Mouse (Mus musculus): ENCODE results near the gene Piwil4.
"Not testable (repeated sequence)": the region's sequence is repeated elsewhere in the genome, so short reads cannot be mapped to it uniquely, and the experiment has no call there.

The Piwil4 gene

DNA sequence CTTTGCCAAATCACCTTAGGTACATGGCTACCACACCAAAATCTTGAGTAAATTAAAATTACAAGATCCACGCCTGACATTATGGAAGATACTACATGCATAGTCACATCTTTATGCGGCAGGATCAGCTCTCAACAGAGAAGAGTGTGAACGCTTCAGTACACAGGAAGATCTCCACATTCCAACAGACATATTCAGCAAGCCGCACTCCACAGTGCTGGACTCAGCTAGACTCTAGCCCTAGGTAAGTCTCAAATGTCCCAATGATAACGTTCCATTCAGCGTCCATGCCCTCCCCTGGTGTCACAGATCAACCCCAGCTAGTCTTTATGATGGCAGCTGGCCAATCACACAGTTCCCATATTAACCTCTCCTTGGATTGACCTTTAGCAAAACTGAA lies 14.5 kb downstream of the Piwil4 start:
- DNase-seq (ENCODE audit: low spot score), result no peak

DNA sequence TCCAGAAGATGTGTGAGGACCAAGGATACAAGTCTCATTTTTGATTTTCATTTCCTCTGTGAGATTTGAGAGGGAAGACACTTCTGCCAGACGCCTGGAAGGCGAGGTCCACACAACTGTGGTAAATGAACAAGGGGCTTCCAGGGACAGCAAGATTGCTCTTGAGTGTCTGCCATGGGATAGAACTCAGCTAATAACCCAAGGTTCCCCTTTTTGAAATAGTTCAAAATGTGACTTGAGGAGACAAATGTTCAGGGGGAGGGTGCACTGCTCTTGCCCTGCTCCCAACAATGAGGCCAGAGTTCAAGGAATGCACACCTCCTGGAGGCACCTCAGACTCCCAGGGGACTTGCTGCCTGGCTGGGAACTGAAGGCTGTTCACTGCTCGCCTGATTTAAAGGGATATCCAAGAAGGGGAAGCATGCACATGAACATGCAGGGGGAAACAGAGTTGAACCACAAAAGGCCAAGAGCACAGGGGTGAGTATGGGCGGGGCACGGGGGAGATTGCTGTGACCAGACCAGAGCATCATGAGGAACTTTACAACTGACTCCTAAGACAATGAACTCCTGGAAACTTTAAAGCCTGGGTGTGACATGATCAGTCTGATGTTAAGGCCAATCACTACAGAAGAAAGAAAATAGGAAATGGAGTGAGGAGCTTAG lies 15.6 kb downstream of the Piwil4 start:
- no peak for DNase-seq (ENCODE audit: low spot score)

DNA sequence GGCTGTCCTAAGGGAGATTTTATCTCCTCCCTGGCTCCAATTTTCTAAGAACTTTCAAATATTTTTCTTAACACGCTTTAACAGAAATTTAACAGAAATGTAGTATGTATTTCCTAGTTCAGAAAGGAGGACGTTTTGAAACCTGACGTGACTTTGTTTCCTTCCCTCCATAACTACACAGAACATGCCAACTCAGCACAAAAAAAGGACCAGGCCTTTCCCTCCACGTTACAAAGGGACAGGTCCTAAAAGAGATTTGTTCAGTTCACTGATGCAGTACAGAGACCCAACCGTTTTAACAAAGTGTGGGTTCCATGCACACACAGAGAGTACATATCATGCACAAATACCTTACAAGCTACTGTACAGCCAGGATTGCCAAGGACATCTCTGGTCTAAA lies 18.9 kb downstream of the Piwil4 start:
- DNase-seq (ENCODE audit: low spot score), result no peak

DNA sequence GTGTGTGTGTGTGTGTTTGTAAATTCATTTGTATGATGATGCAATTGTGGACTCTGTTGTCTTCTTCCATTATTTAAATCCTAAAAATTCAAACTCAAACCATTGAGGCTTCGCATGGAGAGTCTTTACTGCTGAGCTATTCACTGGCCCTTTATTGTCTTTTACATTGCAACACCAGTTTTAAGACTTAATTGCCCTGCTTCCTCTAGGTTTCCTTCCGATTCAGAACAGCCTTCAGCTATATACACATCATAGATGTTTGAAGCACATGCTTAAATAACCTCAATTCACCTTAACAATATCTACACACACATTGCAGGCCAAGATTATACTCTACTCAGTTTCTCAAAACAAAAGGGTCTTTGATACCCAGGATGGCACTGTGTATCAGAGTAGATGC lies 20.1 kb downstream of the Piwil4 start:
- DNase-seq (ENCODE audit: low spot score), result no peak

DNA sequence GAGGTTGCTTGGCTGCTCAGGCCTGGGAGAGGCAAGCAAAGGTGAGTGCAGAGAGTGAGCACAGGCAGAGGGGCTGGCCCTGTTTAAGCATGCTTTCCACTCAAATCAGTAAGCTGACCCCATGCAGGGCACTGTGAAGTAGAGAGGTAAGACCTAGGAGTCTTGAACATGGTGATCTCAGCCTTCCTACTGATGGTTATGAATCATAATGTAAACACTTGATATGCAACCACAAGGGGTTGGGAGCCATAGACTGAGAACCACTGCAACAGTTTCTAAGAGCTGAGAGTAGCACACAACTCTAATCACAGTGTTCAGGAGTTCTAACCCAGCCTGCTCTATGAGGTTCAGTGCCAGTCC lies 22.2 kb downstream of the Piwil4 start:
- DNase-seq (ENCODE audit: low spot score), result no peak

DNA sequence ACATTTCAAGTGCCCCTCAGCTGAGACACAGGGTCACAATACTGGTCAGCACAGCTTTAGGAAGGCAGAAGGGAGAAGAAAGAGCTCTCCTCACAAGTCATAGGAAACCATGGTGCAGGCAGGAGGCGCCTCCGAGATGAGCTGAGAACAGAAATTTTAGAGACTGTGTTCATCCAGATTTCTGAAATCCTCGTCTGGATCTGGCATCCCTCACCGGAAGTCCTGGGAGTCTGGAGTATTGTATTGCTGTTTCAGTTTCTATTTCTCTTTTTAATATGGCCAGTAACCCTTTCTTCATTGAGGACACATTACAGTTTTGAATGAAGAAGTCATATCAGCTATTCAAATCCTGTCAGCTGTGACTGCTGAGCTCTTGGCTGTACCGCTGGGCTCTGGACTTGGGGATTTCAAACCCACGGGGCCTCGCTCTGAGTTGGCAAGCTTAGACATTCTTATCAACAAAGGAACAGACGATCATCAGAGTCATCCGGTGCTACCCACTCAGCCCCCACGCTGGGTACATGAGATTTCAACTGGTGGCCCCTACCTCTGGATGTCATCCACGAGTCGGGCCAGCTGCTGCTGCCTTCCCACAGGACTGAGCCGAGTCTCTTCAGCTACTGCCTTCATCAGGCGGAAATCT lies 22.7 kb downstream of the Piwil4 start:
- DNase-seq (ENCODE audit: low spot score), result peak; percentile 46

DNA sequence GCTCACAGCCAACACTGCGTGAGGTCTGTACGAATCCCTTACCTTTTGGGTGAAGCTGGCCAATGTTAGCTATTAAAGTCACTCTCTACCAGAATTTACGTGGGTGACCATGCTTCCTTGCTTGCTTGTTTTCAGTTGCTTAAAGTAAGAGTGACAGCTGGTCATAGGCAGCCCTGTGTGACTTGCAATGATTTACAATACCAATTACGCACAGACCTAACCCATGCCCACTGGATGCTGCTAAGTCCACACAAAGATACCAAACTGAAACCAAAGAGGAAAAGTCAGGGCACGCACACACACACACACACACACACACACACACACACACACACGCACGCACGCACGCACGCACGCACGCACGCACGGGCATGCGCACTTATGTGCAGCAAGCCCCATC lies 25.3 kb downstream of the Piwil4 start:
- no peak for DNase-seq (ENCODE audit: low spot score)

DNA sequence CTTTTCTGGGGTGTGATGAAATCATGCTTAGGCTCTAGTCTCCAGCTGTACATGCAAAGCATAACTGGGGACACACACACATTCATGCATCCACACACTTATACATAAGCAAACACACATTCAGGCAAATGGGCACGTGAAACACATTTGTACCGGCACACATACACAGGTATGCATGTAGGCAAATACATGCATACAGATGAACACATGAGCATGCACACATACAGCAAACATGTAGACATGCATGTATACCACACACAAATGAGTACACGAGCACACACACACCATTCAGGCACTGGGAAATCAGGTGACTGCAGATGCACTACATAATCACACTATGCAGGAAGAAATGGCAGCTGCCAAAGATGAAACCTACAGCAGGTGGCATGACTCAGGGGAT lies 29.6 kb downstream of the Piwil4 start:
- DNase-seq (ENCODE audit: low spot score), result no peak

DNA sequence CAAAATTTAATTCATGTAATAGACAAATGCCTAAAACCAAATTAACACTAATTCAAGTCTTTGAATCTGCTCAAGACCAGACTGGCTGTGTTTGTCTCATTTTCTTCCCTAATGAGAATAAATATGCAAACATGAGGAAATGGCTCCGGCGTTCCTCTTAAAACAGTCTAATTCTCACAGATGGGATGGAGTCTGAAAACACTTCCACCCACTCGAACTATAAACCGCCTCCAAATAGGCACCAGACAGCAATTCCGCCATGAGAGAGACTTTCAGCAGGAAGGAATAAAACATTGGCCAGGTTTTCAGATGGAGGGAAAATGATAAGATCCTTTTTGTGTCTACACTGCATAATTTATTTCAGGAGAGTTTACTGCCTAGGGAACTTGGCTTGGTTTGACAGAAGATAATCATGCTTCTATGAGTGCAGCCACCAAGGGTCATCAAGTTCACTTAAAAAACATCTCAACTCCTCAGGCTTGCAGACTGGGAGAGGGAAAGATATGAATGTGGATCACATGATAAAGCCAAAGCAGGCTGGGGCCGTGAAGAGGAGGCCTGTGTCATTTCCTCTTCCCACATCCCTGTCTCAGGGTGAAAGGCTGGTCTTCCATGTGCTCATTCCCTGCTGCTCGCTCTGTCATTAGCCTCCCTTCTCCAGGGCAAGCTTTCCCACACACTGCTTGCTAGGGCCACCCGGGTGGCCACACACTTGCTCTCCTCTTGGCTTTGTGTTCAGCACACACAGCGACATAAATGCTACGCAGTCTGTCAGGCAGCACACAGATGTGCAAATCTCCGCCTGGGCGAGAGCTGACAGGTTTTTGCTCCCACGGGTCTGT lies 35.0 kb downstream of the Piwil4 start:
- DNase-seq (ENCODE audit: low spot score), result no peak

DNA sequence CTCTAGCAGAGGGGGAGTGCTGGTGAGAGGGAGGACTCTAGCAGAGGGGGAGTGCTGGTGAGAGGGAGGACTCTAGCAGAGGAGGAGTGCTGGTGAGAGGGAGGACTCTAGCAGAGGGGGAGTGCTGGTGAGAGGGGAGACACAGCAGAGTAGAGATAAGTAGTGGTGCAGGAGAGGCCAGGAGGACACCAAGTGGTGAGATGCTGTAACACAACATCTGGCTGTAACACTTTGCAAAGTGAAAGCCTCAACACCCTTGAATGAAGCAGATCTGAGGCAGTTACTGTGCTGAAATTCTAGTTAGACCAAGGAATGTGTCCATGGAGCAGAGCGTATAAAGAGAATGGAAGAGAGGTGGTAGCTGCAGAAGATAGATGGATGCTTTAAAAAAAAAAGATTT lies 39.7 kb downstream of the Piwil4 start:
- DNase-seq (ENCODE audit: low spot score), result not testable (repeated sequence)

DNA sequence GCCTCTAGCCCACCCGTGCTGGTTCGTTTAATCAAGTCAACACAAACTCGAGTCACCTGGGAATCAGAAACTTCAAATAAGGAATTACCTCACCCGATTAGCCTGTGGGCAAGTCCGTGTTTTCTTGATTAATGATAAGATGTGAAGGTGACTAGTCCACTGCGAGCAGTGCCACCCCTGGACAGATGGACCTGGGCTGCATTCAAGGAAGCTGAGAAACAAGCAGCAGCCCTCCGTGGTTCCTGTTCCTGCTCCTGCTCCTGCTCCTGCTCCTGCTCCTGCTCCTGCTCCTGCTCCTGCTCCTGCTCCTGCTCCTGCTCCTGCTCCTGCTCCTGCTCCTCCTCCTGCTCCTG lies 41.3 kb downstream of the Piwil4 start:
- DNase-seq (ENCODE audit: low spot score), result no peak

DNA sequence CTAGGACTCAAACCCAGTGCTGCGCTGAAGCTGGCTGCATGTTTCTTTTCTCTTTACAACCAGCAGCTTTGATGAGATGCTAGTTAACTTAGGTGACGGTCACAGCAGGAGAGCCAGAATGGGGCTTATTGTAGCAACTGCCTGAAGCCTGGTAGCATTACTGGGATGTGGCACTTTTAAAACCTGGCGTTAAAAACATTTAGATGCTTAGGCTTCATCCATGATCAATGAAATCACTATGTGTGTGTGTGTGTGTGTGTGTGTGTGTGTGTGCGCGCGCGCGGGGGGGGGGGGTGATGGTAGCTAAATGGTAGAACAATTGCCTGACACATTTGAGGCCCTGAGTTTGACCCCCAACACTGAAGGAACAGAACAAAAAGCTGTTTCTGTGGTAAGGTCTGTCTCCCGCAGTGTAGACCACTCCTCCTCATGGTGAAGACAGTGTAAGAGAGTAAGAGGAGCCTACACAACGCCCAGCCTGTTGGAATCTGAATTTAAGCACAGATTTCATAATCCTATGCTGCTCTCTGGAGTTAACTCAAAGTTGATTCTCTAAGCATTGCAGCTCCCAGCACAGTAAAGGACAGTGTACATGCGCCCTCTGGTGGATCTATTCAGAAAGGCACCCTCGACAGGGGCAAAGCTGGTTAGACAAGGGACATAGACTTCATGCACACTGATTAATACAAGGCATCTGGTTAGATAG lies 41.8 kb downstream of the Piwil4 start:
- DNase-seq (ENCODE audit: low spot score), result peak; percentile 94

DNA sequence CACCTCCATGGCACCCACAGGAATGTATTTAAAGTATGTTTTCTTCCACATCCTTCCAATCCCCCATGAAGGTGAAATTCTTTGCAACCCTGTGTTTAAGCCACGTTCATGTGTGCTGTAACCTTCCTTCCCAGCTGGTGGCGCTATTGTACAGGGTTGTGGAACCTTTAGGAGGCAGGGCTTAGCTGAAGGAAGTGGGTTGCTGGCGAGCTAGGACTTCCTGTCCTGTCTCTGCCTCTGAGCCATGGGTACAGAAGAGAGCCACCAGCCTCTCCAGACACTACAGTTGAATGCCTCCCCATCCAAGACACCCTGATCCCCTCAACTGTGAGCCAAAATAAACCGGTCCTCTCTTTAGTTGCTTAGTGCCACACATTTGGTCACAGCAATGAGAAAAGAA lies 42.6 kb downstream of the Piwil4 start:
- peak; percentile 58 for DNase-seq (ENCODE audit: low spot score)

DNA sequence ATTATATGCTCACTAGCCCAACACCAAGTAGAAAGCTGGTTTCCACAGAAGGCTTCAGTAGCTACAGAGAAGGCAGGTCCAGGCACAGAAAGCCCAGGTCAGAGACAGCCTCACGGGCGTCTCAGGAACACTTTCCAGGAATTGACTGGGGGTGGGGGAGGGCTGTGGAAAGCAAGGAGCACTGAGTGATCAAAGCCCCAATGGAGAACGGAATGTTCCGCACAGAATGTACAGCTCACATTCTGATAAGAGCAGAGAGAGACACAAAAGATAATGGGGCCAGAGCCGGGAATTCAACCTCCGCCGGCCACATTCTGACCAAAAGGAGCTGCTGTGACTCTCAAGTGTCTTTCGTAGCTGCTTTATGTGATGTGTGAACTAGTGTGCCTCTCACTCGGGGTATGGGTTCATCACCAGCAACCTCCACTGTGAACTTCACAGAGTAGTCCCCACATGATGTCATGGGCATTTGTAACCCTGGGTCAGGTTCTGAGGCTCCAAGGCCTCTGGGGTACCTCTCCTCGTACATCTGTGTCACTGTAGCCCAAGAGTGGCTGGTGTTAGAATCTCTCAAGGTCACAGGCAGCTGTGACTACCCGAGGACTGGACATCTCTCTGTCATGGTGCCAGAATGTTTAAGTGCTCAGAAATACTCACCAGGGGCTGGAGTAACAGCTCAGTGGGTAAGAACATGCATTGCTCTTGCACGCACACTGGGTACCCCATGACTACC lies 51.0 kb downstream of the Piwil4 start:
- peak; percentile 64 for DNase-seq (ENCODE audit: low spot score)

DNA sequence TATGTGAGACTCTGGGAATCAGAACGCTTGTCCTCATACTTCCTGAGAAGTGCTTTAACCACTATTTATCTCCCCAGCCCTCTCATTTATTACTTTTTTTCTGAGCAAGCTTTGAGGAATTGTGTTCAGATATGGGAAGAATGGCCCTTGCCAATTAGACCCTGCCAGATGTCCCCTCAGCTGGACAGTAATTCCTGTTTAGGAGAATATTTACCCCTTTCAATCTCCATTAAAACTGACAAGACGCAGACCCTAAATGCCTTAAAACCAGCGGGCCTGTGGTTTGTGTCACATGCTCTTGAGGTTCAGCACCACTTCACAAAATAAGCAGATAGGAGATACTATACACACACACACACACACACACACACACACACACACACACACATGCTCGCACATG lies 56.2 kb downstream of the Piwil4 start:
- DNase-seq (ENCODE audit: low spot score), result no peak

DNA sequence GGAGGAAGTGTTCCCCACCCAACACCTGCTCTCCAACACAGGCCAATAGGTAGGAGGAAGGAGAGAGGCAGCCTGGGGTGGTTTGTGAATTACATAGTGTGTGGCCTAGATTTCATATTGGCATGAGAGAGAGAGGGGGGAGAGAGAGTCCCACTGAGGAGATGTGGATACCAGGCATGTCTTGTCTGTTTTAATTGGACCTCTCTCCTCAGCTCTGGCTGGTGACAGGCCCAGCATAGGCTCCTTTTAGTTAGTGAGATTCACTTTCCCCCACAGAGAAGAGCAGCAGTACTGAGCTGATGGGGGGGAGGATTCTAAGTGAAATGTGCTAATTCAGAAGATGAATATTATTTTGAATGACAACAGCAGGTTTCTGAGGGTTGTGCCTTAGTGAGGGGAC lies 57.8 kb downstream of the Piwil4 start:
- DNase-seq (ENCODE audit: low spot score), result no peak

DNA sequence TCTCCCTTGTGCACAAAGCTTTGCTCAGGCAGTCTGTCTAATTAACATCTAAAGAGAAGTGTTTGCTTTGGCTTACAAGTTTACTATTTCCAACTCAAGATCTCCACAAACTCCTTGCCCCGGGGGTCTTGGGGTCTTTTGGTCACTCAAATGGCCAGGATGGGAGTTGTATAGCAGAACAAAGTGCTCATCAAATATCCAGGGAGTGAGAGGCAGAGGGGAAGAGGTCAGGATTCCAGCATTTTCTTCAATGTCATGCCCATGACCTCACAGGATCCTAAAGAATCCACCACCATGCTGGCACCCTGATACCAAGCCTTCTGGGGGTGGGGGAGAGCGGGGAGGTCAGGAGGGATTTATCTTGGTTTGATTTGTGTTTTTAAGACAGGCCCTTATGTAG lies 59.9 kb downstream of the Piwil4 start:
- no peak for DNase-seq (ENCODE audit: low spot score)

DNA sequence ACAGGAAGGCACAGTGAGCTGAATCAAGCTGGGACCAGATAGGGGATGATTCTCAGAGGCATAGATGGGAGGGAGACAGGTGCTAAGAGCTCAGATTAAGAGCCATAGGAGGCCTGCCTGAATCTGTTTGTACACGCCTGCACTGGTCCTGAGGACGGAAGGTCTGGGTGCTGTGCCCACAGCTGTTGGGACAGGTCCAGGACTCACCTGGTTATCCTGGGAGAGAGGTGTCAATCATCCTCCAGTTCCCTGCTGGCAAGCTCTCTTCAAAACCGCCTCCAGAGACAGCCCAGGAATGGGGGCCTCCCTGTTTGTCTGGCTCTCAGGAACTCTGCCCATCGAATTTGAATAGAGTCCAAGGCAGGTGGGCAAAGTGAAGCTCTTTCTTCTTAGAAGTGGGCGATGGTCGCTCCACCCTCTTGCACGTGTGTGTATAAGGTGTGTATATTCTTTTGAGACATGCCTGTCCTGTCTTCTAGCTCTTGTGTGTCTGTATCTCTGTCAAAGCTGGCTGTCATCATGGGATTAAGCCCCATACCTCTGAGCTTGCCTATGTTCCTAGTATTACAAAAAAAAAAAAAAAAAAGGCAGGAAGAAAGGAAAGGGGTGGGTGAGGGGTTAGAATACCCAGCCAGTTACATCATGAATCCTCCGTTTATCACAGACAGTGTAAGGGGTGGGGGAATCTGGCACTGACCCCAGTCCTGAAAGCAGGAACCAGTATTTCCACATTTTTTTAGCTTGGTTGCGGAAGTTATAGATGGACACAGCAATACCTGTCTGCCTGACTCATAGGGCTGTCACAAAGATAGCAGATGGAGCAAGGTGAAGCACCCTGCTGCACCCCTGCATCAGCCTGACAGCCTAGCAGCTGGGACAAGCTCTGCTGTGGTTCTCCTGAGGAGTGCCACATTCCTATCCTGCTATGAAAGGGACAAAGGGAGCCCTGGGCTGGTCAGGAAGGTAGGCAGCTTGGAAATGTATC lies 64.5 kb downstream of the Piwil4 start:
- no peak for DNase-seq (ENCODE audit: low spot score)

DNA sequence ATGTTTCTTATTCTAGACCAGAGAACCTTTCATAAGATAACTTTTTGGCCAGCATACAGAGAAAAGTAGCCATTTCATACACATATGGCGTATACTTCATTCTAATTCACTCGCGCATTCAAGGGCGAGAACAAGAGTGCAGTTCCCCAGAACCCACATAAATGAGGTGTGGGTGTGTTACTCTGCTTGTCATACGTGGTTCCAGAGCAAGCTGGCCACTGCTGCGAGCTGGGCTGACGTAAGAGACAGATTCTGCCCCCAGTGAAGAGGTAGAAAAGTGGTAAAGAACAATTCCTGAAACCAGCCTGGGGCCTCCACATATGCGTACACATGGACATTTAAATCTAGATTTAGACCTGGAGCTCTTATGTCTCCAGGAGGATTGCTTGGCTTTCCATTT lies 66.0 kb downstream of the Piwil4 start:
- DNase-seq (ENCODE audit: low spot score), result no peak

DNA sequence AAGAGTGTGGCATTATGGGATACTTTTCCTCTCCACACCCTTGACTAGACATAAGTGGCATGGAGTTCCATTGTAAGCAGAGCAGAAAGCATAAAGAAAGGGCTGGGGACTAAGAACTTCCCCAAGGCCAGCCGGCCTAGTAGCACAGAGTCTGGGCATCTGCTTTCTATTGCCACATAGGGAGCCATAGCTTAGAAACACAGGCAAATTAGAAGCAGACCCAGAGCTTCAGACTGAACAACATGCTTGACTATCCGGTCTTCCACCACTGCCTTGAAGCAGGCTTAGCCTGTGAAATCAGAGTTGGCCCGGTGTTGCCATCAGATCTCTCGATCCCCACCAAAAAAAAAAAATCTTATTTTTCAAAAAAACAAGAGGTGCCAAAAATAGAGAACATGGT lies 67.4 kb downstream of the Piwil4 start:
- no peak for DNase-seq (ENCODE audit: low spot score)

DNA sequence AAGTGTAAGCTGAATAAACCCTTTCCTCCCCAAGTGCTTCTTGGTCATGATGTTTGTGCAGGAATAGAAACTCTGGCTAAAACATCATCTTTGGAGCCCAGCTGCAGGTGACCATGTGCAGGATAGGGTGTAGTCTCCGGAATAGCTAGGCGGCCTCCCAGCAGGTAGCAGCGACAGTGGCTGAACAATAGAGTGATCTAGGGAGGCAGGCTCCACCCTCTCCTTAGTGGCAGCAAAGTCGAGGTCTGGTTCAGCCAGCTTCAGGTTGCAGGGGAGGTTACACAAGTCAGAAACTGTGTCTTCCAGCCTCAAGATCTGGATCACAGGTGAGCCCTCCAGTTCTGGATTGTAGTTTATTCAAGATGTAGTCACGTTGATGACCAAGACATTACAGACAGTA lies 68.6 kb downstream of the Piwil4 start:
- DNase-seq (ENCODE audit: low spot score), result not testable (repeated sequence)

Data from testis, postnatal 10 days (tissue).